Mouse (Mus musculus) mature B cell (primary cell): ENCODE results near the gene Aox4.

ENCODE experiments used
- in situ Hi-C: fragments of 300-500 bp; cut with MboI; formaldehyde crosslinking; loops from 2 replicates; pipeline ENCODE4 v1.14.3; 2019

Aox4 gene

DNA sequence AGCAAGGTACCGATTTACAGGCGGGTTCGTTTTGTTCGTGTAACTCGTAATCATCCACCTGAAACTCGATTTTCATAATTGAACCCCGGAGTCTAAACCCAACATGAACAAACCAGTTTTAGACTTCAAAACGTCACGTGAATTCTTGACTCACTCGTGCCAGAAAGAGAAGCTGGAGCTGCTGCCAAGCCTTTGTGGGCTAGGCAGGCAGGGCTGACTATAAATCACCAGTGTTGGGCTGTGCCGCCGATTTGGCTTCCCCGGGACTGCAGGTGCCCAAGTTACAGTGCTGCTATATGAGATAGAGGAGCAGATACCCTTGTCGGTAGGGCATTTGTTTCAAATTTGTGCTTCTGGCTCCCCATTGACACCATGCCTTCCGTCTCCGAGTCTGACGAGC is at the start of gene Aox4:
Gene Aox4 (plus strand): TSS at position 195 of the 400 bp plus-strand sequence.
- in situ Hi-C loops, result no loop called here

DNA sequence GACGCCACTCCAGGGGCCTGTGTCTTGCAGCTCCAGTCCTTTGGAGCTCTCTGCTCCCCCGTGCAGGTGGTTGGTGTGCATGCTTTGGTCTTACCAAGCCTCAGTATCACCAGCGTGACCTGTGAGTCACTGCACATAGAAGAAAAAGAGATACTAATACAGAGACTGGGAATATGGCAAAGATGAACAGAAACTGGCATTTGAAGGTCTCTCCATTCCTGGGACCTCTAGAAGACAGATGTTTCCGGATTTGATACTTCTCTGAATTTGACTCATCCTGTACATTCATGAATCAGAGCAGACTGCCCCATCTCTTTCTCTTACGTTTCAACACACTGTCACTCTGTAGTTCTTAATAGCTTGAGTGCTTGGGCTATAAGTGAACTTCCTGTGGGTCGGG is 40.3 kb upstream of the Aox4 start:
- in situ Hi-C loops, result no loop called here

DNA sequence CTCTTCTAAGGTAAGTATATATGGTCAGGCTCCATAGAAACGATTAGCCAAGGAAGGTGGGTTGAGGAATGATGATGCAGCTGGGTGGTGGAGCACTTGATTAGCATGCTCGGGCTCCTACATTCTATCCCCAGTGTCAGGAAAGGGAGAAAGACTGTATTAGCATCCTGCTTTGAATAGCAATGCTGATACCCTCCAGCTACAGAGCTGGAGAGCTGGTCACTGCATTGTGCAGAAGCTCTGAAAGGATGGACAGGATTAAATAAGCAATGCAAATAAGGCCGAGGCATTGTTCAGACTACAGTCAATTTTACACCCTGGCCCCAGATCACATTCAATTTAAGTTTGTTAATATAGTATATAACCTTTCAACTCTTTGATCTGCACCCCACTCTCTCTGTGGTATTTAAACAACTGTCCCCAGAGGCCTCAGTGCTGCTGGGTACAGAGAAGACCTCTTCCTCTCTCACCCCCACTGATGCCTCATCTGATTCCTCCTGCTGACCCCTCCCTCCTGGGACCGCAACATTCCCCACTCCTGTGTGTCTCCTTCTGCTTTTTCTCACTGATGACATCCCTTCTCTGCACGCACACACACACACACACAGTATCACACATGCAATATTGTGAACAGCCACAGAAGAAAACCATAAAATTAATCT is 21.6 kb upstream of the Aox4 start:
- in situ Hi-C loops, result no loop called here

DNA sequence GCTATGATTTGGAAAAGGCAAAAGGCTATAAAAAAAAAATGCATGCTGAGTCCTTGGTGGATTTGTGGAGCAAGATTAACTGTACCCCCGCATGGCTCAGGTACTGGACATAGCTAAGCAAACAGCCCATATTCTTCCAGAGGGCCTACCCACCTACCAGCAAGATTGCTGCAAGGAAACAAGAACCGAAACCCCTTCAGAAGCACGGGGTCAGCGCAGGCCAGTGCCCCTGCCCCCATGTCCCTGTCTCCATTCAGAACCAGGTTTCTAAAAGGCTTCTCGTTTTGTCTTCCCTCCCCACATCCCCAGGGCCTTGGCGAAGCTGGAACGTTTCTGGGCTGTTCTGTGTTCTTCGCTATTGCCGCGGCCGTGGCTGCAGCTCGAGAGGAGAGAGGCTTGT is 15.9 kb upstream of the Aox4 start:
- in situ Hi-C loops, result no loop called here

DNA sequence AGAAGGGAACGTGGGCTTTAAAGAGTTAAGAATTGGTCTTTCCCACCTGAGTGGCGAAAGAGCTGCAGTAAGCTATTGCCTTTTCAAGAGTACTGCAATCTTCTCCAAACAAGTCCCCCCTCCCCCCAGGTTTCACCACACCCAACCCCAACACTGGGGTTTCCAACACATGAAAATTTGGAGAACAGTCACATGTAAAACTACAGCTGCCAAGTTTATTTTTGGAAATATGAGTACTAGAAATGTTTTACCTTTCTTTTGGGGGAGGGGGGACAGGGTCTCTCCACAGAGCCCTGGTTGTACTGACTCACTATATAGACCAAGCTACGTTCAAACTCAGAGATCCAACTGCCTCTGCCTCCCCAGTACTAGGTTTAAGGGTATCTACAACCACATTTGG is 15.2 kb upstream of the Aox4 start:
- in situ Hi-C loops, result no loop called here

DNA sequence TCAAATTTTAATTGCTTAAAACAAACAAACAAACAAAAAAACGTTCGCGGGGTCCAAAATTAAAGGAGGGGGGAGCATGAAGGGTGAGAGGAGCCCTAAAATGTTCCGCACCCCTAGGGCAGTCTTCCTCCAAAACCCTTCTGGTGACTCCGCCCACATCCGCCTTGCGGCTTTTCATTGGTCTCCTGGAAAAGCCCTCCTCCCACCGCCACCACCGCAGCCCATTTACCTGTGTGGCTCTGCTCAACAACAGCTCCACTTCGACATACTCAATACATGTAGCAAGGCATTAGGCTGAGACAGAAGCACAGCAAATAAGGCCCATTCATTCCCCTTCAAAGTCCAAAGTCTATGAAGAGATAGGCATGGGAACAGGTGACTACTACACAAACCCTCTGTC is 14.7 kb upstream of the Aox4 start:
- in situ Hi-C loops, result no loop called here

DNA sequence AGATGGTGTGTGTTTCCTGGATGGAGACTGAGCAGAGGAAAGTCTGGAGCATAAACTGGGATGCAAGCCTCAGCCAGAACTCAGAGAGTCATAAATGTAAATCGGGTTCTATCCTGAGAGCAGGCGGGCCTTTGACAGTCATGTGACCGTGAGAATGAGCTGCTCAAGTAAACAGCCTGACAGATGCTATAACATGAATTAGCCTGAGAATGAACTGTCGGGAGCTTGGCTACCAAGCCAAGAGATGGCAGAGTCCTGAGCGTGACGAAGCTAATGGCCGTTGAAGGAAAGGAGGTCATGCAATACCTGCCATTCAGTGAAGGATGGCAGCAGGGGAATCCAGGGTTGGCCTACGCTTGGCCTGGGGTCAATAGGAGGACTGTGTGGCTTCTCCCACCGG is 13.2 kb upstream of the Aox4 start:
- in situ Hi-C loops, result no loop called here

DNA sequence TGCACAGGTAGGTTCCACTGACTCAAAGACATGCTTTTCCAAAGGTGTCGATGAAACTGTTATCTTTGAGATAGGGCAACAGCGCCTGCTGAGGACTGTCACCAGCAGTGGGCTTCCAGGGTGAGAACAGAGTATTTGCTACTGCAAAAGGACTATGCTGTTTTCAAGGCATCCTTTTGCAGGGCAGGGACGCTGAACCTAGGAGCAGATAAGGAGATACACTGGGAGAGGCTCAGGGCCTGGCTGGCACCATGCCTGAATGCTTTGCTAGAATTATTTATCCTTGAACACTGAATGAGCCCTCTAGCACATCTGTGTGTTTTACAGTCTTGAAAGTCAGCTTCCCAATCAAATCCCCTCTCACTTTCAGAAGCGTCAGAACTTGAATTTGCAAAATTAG is 11.8 kb upstream of the Aox4 start:
- in situ Hi-C loops, result no loop called here

DNA sequence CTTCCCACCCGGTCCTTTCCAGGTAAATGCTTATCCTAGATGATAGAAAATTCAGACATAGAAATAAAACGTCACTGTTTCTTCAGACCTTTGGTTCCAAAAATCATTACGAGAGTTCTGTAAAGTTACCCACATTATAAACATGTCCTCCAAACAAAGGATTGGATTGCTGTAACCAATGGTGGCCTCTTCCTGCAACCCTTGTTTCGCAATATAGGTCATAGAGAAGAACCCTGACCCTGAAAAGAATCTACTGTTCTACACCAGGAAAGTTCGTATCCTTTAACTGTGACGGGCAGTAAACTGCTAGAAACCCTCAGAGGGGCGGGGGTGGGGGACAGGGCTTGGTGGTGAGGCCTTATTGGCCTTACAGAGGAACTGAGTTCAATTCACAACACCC is 2.6 kb downstream of the Aox4 start:
- in situ Hi-C loops, result no loop called here

DNA sequence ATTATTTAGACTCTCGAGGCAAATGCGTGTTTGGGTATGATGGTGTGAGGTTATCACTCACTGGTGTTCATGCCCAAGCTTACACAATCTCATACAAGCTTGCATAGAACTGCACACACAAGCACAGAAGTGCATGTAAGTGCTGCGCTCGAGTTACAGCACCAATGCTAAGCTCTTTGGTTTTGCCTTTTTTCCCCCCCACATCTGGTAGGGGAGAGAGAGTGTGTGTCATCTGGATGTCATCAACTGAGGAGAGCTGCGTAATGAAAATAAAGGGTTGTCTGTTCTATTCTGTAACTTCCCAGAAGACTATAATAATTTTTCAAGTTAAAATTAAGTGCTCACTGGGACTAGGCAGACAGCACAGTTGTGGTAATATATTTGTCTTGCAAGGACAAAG is 3.6 kb downstream of the Aox4 start:
- in situ Hi-C loops, result no loop called here

DNA sequence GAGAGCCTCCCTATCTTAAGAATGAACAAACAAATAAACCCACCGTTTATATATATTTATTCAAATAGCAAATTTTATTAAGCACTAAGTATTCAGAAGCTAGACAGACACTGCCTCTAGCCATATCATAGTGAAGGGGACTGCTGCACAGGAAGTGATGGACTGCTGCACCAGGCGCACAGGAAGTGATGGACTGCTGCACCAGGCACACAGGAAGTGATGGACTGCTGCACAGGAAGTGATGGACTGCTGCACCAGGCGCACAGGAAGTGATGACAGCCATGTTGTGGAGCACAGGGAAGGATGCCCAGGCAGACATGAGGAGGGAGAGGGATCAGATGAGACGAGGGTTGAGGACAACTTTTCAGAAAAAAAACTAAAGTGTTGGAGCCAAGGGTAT is 5.2 kb downstream of the Aox4 start:
- in situ Hi-C loops, result no loop called here

DNA sequence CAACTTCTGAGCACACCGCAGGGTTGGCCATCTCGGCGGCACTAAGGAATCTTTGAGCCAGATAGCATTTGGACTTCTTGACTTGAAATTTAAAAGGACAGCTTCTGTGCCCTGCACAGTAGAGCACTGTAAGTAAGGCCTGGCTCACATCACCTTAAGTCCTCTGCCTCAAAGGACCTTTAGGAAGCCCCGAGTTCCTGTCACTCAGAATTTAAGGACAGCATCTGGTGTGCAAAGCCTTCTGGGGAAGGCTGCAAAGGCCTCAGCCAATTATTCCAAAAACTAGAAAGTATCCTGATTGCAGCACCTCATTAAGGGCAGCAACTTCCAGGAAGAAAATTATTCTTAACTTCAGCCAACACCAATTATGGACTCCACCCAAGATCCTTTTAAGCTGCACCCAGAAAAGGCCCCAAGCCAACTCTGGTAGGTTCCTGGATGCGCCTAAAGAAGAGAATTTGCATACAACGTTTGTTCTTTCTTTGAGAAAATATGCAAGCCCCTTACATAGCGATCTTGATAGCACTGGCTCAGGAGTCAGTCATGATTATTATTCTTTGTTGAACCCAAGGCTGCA is 5.8 kb downstream of the Aox4 start:
- in situ Hi-C loops, result no loop called here

DNA sequence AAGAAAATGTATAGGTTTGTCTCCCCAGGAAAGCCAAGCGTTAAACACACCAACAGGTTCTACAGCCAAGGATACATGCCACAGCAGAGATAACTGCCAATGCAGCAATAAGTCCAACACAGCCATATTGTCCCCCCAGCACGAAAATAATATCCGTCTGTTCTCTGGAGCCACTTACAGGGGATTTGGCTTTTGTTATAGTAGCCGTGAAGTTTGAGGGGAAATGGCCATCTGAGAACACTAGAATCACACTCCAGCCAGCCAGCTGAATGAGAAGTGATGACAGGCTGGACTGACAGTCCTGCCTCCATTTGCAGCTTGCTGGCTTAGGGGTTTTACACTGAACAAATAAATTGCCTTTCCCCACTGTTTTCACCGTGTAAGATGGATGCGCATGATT is 10.9 kb downstream of the Aox4 start:
- in situ Hi-C loops, result no loop called here

DNA sequence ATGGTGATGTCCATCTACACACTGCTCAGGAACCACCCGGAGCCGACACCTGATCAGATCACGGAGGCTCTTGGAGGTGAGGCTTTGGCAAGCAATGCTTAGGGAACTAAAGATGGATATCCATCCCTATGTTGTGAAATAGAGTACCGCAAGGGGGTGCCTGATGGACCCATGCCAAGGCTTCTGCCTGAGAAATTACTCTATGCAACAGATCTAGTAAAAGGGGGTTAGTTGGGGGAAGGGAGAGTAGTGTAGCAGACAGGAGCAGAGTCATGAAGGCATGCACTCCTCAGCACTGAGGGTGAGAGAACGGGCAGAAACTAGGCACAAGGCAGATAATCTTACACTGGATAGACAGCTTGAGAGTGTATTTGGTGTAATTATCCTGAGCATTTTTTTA is 11.7 kb downstream of the Aox4 start:
- in situ Hi-C loops, result no loop called here

DNA sequence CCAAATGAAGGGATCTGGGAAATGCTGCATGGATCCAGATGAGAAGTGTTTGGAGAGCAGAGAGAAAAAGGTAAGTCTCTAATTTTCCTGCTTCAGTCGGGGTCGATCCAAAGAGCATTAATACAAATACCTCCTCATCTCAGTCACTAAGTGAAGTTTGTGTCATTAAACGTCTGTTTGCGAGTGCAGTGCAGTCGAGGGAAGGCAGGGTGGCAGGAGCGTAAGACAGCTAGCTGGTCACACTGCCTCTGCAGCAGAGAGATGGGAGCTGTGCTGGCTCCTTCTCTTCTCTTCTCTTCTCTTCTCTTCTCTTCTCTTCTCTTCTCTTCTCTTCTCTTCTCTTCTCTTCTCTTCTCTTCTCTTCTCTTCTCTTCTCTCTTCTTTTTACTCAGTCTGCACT is 17.9 kb downstream of the Aox4 start:
- in situ Hi-C loops, result no loop called here

DNA sequence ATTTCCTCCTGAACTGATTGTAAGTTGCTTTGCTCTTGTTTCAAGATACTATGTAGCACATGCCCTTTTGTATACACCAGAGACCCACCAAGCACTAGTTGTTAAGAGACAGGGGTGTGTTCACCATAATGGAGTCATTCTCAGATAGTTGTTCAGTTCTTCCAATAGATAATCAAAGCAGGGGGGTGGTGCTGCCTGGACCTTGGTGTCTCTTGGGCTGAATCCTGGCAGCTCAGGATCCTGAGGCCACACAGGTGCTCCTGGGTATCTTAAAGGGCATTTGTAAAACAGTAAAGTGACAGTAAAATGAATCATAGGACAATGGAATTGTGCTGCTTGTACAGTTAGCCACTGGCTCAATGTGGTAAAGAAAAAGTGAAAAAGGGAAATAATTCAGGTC is 18.7 kb downstream of the Aox4 start:
- in situ Hi-C loops, result no loop called here

DNA sequence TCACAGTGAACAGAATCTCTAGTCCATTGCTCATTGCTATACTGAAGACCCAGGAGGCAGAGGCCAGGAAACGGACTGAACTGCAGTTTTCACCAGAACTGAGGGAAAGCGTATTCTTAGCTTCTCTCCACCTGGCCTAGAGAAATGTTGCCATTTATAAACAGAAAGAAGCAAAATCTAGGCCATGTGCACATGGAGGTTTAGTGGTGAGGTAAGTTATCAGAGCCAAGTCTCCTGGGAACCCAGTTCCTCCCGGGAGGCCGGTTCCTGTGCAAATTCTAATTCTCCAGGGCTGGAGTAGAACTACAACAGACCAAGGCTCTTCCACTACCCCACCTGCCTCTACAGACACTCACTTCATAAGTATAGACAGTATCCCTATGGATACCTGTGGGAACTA is 19.6 kb downstream of the Aox4 start:
- in situ Hi-C loops, result no loop called here

DNA sequence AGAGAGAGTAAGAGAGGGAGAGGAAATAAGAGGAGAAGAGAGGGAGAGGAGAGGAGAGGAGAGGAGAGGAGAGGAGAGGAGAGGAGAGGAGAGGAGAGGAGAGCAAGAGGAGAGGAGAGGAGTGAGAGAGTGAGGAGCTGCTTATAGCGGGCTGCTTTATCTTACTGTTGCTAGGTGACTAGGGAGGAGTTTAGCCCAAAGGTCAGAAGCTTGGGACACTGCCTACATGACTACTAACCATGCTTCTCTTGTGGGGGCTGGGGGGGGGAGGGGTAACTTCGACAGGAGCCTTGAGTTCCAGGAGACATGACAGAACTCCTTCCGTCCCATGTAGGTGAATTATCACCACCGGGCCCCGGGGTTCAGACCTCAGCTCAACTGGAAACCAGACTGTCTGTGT is 20.3 kb downstream of the Aox4 start:
- in situ Hi-C loops, result no loop called here

DNA sequence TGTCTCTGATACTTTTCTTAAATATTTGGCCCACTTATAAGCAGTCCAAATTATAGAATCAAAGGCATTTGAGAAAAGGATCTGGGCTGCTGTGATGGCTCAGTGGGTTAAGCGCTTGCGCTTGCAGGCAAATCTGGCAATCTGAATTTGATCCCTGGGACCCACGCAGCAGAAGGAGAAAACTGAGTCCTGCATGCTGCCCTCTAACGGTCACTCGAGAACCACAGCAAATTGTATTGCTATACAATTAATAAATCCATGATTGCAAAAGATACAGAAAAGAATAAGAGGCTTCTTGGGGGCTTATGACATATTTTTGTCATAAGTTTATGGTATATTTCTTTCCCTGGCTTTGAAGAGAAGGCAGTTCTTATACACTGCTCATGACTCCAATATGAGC is 25.2 kb downstream of the Aox4 start:
- in situ Hi-C loops, result no loop called here

DNA sequence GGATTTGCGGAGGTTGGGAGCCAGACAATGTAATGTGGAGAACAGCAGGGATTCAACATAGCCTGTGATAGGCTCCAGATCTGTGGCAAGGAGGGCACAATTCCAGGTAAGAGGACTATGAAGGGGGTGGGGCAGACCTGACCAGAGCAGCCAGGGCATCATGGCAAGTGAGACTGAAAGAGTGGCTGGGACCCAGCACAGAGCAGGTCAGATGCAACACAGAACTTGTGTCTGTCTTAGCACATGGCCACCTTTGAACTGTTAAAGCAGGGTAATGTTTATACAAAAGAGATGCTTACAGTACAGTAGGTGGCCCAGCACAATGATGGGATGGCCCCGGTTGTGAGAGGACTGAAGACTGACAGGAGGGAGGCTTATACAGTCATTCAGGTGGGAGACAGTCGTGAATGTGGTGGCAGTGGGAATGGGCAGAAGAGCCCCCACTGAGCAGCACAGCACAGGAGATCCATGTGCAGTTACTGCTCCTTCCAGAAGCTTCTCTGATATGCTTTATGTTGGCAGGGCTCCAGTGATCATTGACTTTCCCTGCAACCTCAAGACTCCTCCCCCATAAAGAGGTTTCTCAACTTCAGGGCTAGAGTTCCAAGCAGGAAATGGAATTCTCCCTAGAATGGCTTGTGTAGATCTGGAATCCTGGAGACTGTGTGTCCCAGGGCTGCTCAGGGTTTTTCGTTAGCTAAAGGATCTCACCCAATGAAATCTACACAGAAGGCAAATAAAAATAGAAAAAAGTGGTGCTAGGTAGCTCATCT is 27.5 kb downstream of the Aox4 start:
- in situ Hi-C loops, result no loop called here

DNA sequence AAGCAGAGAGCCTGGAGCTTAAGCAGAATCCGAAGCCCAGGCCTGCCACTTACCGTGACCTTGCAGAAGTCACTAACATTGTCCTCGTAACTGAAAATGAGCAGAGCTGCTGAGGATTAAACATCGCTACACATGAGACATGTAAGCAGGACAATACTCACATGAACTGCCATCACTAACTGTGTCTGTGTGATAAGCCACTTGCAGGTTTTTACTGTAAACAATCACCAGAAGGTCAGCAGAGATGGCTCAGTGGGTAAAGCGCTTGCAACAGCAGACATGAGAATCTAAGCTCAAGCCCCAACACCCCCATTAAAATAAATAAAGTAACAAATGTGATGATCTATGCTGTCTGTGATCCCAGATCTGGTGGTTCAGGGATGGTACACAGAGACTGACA is 28.2 kb downstream of the Aox4 start:
- in situ Hi-C loops, result no loop called here

DNA sequence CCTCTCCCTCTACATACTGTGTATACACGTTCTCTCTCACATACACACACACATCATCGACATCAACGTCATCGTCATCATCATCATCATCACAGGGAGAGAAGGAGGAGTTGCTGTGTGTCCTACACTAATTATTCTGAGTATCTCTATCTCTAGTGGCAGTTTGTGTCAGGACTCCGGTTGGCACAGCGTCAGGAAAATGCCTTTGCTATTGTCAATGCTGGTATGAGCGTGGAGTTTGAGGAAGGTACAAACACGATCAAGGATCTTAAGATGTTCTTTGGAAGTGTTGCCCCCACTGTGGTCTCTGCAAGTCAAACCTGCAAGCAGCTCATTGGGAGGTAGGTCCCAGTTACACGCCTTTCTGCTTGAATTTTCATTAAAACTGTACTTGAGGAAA is 28.8 kb downstream of the Aox4 start:
- in situ Hi-C loops, result no loop called here

DNA sequence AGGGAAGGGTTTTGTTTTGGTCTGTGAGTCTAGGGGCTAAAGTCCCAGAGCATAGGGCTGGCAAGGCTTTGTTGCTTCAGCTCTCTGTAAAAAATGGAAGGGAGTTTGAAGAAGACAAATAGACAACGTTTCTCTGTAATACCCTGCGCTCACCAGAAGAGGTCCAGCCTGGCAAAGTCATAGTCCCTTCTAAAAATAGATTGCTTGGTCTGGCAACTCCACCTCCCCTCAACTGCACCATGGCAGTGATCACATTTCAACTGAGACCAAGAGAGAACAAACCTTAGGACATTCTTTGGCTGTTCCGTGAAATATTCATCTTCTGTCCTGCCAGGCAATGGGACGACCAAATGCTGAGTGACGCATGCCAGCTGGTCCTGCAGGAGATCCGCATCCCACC is 30.1 kb downstream of the Aox4 start:
- in situ Hi-C loops, result no loop called here

DNA sequence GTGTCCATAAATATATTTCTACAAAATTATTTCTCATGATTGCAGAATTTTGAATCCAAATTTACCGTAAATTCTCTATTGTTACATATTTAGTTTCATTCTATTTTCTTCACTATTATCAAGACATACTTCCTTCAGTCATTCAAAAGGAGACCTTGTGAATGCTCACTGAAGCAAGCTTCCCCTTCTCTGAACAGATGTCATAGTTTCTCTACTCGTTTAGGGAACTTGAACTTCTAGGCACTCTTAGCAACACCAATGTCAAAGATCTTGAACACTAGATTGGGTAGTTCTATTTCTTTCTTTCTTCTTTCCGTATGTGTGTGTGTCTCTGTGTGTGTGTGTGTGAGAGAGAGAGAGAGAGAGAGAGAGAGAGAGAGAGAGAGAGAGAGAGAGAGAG is 34.3 kb downstream of the Aox4 start:
- in situ Hi-C loops, result no loop called here
